Mouse (Mus musculus) cerebellum, adult (tissue): Measurements from ENCODE around the gene Abca7.
A peak's percentile ranks its signal among the peaks of the same experiment; 100 is the strongest.

Experiments
- ATAC-seq: cut with Nextera tagmentation; 2 replicates; pipeline ENCODE4 v1.9.2; 2017; ENCODE audit warnings: mild to moderate bottlenecking, moderate library complexity, mixed read lengths; ENCODE audit not compliant: insufficient number of reproducible peaks, low FRiP score, low TSS enrichment

Abca7 gene

DNA sequence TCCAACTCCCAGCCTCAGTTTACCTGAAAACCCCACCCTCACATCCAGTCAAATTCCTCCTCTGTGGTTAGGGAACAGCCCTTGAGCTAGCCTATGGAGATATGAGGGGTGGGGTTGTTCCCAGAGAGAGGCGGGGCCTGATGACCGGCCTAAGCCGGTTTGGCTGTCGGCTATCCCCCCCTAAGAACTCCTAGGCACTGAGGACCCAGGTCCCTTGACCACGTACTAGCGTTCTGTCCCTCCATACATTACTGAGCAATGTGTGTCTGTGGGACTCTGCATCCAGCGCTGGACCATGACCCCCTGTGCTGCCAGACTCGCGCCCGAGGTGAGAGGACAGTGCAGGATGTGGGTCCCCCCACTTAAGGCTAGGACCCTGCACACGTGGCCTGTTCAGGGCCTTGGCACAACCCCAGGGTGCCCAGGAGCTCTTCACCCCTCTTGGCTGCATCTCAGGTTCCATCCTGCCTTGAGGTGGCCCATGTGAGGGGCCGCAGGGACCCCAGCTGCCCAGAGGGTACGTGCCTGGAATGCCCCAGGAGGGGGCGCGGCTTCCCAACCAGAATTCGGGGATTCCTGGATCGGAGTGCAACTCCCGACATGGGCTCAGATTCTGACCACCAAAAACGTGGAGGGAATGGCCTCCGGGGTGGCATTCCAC is 23.3 kb downstream of the Abca7 start:
- no peak for ATAC-seq

DNA sequence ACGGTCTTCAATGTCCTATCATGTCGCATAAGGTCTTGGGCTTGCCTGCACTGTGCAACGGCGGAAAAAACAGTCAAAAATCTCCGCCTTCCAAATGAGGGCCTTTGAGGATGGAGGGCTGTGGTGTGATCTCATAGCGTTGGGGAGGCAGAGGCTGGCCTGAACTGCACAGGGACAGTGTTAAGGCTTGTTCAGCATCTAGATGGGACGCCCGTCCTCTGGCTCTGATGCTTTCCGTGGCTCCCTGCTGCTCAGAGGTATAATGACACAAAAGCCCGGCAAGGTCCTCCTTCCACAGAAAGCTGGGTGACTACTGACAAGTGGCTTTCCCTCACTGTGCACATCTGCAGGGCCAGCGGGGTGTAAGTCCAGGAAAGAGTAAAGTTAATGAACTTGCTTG is 23.9 kb downstream of the Abca7 start:
- no peak for ATAC-seq

DNA sequence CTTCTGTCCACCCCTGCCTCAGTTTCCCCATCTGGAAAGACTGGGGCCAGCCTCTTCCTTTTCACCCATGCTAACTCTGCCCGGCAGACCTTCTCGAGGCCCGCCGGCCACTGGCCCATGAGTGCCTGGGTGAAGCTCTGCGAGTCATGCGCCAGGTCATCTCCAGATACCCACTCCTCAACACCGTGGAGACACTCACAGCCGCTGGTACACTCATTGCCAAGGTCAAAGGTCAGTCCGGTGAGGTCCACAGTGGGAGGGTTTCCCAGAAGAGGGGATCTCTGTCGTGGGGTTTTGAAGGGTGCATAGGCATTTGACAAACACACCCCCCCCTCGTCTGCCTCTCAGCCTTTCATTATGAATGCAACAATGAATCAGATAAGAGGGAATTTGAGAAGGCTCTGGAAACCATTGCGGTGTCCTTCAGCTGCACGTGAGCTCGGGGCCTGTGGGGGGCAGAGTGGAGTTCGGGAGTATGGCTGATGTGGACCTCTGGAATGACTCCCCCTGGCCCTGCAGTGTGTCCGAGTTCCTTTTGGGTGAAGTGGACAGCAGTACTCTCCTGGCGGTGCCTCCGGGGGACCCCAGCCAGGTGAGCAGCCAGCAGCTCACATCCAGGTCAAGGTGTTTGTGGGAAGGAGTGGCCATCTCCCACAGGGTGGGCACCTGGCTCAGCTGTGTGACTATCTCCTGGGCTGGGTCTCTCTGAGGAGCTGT is 24.5 kb downstream of the Abca7 start:
- ATAC-seq, result no peak

DNA sequence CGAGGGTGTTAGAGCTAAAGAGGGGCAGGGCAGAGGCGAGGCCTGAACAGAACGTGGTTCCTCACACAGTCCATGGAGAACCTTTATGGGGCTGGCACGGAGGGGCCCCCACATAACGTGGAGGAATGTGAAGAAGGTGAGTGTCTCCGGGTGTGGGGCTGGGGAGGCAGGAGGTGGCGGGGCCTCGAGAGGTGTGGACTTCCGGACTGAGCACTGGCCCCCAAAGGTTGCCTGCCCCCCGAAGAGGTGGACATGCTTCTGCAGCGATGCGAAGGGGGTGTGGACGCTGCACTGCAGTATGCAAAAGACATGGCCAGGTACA is 25.0 kb downstream of the Abca7 start:
- no peak for ATAC-seq

DNA sequence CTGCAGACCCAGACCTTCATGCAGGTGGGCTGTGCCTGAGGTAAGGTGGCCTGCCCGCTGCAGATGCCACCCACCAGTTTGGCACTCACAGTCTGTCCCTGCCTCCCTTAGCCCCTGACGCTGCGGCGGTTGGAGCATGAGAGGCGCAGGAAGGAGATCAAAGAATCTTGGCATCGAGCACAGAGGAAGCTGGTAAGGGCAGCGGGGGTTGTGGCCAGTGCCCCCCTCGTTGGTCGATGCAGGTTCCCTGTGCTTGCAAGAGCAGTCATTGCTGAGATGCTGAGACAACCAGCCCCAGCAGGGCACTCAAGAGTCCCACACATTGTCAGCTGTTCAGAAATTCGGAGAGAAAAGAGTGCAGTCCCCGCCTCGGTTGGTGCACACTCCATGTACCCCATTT is 25.9 kb downstream of the Abca7 start:
- no peak for ATAC-seq

DNA sequence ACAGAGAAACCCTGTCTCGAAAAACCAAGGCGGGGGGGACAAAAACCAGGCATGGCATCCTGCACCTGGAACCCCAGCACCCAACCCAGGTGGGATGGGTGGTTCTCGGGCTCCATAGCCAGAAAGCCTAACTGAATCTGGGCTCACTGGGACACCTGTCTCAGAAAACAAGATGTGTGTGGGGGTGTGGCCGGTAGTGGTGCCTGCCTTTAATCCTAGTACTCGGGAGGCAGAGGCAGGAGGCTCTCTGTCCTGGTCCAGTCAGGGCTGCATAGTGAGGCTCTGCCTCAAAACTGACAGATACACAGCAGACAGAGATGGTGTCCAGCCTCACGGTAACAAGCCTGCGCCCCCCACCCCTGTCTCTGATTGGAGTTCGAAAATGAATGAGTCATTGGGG is 26.5 kb downstream of the Abca7 start:
- ATAC-seq, result no peak

DNA sequence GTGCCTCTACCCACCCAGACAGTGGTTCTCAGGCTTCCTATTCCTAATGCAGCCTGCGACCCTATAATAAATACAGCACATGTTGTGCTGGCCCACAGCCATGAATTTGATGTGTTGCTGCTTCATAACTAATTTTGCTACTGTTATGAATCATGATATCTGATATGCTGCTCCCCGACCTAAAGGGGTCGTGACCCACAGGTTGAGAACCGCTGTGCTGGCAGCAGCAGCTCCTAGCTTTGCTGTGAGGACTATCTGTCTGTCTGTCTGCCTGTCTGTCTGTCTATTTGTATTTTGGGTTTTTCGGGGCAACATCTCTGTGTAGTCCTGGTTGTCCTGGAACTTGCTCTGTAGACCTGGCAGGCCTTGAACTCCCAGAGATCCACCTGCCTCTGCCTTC is 27.5 kb downstream of the Abca7 start:
- ATAC-seq, result no peak

DNA sequence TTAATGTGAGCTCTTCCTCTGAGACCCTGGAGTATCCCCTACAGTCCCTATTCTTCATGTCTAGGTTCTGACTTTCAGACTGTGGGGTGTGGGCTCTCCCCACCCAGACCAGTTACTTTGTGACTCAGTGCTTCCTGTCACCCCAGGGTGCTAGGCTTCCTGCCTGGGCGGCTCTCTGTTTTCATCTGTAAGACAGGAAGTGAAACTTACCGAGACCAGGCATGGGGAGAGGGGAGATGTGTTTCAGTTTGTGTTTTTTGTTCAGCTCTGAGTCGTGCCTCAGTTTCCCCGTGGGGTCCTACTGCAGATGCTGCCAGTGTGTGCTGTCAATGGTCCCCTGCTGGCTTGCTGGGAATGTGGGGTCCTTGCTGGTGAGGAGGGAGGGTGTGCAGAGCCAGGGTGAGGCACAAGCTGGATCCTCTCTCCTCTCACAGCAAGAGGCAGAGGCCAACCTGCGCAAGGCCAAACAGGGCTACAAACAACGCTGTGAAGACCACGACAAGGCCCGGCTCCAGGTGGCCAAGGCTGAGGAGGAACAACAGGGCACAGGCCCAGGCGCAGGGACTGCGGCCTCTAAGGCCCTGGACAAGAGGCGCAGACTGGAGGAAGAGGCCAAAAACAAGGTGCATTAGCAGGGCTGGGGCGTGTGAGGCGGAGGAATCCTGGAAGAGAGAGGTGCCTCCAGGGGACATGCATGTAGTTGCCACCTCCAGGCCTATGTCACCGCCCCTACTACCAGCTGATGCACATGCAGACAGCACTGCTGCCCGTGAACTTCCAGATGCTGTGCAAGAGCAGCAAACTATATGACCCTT is 28.1 kb downstream of the Abca7 start:
- no peak for ATAC-seq

DNA sequence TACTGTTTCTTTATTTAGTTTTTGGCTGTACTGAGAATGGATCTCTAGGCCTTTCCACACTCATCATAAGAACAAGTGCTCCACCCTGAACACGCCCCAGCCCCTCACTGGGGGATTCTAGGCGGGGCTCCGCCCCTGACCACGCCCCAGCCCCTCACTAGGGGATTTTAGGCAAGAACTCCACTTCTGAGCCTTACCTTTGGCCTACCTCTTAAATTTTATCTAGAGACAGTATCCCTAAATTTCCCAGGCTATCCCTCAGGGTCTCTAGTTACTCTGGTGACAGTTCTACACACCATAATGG is 28.7 kb downstream of the Abca7 start:
- ATAC-seq, result no peak

DNA sequence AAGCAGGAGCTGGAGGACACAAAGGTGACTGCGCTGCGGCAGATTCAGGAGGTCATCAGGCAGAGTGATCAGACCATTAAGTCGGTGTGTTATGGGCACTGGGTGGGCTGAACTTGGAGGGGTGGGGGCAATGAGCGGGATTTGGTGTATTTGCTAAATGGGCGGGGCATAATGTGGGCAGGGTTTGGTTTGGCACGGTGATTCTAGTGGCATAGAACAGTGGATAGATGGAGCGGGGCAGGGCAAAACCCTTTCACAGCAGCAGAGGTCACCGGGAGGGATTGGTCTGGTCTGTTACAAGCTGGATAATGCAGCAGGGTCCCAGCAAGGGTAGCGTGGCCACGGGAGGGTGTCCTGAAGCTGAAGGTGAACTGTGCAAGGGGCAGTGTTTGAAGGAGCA is 29.2 kb downstream of the Abca7 start:
- ATAC-seq, result no peak

DNA sequence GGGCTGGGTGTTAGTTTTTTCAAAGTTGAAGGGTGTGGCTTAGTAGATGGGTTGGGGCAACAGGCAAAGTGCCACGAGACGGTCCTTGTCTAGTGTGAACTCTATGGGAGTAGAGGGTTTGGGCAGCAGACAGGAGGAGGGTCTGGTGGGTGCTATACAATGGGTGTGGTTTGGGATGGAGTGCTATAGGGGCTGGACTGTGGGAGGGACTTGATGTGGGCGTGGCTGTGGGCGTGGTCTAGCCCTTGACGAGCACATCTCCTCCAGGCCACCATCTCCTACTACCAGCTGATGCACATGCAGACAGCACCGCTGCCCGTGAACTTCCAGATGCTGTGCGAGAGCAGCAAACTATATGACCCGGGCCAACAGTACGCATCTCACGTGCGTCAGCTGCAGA is 29.6 kb downstream of the Abca7 start:
- ATAC-seq, result no peak

DNA sequence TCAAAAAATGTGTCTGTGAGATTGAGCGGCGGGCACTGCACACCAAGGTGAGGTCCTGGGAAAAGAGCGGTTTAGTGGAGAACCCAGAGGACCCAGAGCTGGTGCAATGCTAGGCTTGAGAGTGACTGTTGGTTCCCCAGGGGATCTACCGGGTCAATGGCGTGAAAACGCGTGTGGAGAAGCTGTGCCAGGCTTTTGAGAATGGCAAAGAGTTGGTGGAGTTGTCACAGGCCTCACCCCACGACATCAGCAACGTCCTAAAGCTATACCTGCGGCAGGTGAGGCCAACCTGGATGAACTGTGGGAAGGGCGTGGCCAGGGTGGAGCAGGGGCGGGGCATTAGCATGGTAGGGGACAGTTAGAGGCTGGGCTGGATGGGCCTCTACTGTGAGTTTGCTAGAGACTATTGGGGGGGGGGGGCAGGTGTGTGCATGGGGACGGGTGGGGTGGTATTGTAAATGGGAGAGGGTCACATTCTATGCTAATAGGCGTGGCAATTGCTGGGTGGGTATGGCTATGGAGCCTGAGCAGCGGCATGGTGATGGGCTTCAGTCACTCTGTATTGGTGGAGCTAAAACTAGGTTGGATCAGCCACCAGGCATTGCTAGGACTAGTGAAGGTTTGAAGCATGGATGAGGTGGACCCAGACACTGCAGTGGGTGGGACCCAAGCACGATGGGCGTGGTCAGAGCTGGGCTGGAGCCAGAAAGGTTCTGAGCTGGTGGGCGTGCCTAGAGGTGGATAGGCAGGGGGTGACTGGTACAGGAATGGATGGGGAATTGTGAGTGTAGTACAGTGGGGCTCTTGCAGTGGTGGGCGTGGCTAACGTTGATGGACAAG is 31.6 kb downstream of the Abca7 start:
- no peak for ATAC-seq

DNA sequence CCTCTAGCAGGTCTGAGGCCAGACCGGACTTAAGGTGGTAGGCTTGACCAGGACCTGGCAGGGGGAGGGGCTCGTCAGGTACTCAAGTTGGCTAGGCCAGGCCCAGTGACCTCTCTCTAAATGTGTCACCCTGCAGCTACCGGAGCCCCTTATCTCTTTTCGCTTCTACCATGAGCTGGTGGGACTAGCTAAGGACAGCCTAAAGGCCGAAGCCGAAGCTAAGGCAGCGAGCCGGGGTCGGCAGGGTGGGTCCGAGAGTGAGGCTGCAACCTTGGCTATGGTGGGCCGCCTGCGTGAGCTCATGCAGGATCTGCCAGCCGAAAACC is 32.2 kb downstream of the Abca7 start:
- ATAC-seq, result no peak

DNA sequence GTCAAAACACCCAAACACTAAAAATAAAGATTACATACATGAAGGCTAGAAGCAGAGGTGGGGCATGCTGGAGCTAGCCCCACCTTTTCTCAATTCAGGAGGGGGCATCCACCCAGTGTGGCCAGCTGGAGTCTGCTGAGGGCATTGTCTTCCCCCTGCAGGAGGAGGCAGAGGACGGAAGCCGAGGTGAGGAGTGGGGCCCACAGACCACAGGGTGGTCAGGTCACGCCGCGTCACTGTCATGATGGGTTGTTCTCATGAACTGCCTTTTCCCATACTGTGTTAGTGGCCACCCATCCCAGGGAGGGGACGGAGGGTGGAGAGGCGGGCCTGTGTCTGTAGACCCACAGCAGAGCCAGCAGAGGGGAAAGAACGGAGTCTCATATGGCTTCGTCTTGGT is 33.9 kb downstream of the Abca7 start:
- no peak for ATAC-seq

DNA sequence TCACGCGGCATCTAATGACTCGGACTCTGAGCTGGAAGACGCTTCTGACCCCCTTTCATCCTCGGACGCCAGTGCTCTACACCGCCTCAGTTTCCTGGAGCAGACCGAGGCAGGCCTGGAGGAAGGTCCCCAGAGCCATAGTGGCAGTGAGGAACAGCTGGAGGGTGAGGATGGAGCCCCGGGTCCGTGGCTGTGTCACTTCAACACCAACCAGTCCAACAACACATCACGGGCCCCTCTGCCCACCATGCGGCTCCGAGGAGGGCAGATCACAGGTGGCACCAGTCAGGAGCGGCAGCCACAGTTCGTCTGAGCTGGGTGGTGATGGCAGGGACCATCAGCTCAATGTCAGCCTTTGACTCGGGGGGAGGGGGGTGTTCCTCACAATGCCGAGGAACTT is 34.4 kb downstream of the Abca7 start:
- no peak for ATAC-seq

DNA sequence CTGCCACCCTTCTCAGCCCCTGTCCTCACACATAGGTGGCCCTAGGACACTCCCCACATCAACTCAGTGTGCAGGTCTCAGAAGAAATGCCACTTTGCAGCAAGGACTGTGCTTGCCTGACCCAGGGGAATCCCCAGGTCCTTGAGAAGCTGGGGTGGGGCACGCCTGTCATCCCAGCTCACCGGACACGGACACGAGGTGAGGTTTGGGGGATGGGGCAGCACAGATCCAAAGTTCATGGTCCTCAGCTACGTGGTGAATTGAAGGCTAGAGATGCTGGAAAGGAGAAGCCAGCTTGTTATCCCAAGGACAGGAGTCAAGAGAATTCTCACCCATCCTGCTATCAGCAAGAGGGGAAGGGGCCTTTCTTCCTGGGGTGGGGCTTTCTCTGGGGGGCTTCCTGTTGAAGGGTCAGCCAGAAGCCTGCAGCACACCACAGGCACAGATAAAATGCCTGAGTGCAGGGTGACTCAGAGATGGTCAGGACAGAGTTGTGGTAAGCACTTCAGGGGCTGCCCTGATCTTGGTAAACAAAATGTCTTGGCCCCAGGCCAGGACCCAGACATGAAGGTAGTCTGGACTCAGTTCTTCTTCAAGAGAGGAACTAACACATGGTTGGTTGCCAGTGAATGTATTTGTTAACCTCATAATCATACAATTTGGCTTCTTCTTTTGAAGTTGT is 36.6 kb downstream of the Abca7 start:
- ATAC-seq, result no peak

DNA sequence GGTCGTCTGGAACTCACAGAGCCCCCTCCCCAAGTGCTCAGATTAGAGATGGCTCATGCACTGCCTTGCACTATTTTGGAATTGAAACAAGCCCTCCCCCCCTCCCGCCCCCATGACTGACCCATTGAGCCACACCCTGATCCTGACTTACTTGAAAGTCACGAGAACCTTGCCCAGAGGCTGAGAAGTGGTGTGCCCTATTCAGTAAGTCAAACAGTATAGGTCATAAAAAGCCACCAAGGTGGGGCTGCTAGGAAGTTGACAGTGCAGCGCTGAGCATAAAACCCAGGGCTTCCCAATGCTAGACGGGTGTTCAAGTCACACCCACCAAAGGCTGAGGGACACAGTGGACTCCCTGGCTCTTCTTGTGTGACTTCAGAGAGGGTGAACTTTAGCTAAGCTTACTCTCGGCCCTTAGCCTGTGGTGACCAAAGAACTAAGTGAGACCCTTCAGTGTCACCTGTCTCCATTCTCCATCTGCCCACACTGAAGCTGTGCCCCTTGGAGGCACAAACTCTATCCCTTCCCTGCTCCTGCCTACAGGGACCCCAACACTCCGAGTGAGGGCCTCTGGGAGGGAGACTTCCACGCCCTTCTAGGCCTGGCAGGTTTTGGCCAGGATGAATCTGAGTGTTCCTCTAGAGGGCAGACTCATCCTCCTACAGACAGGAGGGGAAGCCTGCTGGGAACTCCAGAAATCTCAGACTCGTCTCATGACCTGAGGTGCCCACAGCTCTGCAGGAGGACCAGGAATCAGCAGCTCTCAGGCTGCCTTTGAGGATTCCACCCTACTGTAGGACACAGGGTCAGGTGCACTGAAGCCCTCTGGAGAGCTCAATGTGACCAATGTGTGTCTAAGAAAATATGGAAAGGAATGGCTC is 37.5 kb downstream of the Abca7 start:
- peak; percentile 45; the same call in 1 of the 2 replicates for ATAC-seq

DNA sequence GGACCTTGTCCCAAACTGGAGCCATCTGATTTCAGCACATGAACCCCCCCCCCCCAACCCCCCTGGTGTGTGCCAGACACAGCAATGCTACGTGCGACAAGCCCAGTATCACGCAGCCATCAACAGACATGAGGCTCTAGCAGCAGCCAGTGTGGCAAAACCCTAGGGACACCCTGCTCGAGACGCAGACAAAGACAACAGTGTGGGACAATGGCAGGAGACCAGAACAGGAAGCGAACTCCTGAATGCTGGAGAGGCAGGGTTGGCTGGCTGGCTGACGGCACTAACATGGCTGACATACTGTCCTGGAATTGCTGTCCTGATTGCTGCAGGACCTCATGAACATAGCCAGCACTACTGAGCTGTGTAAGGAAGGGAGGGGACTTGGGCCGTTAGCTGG is 38.9 kb downstream of the Abca7 start:
- ATAC-seq, result no peak

DNA sequence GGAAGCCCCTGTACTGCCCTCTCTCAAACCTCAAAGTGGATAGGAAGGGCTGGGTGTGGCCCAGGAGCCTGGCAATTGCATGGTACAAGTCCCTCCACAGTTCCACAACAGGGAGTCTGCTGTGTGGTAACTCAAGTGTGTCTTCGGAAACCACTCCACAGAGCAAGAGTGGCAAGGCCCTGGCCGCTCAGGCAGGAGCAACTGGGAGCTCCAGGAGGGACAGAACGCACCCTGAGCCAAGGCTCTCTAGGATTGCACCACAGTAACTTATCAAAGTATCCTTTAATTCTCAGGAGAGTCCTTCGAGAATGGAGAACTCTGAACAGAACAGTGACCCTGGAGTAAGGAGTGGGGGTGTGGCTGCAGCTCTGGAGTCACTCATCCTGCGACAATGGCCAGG is 39.4 kb downstream of the Abca7 start:
- ATAC-seq, result no peak

DNA sequence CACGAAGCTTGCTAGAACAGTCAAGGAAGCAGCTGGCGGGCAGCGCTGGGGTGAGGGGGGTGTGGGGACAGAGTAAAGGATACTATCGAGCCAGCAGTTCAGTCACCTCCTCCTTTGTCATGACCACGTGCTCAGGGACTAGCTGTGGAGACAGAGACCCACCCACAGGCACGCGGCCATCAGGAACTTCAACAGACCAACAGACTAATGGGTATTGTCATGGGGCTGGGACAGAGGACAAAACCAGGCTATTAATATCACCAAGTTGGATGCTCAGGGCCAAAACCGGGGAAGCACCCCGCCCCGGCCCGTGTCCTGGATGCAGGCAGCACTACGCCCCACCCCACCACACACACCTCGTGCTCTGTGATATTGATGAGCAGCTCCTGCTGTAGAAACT is 40.5 kb downstream of the Abca7 start:
- no peak for ATAC-seq
